Mouse (Mus musculus) MEL (cell line): ENCODE results near the gene Cep135. TPM values are rescaled to one million over a fixed set of nuclear protein-coding genes. Genes with fewer than 3 reads are reported as not detected.

Experiments used
- DNase-seq: peaks from one replicate; pipeline ENCODE4 v3.0.0; 2011; ENCODE audit warnings: low read depth, low spot score
- H3K27ac ChIP-seq: 2 replicates; pipeline ENCODE4 v1.5.1; 2012; ENCODE audit warnings: low read depth, mild to moderate bottlenecking, control low read depth, low read length, moderate library complexity; ENCODE audit not compliant: control insufficient read depth
- H3K27me3 ChIP-seq, 2 experiments: fragments of 150-350 bp in 1 of 2; sonication (generic) in 1 of 2; 2 replicates each; pipeline ENCODE4 v1.6.1; 2012; ENCODE audit warnings: low read length in 2 of 2, mild to moderate bottlenecking in 2 of 2, improper control_type of control experiment in 1 of 2, moderate library complexity in 1 of 2; ENCODE audit not compliant: insufficient read depth in 2 of 2, control insufficient read depth in 1 of 2
- H3K36me3 ChIP-seq, 2 experiments: 2 replicates each; pipeline ENCODE4 v1.6.1; 2012 to 2014; ENCODE audit warnings: low read length in 2 of 2, improper control_type of control experiment in 1 of 2, inconsistent platforms in 1 of 2, mild to moderate bottlenecking in 1 of 2; ENCODE audit not compliant: insufficient read depth in 2 of 2, control insufficient read depth in 1 of 2
- H3K4me1 ChIP-seq, 2 experiments: fragments of 150-350 bp in 1 of 2; sonication (generic) in 1 of 2; 2 replicates each; pipeline ENCODE4 v1.6.1; 2012; ENCODE audit warnings: low read length in 2 of 2, improper control_type of control experiment in 1 of 2, mild to moderate bottlenecking in 1 of 2; ENCODE audit not compliant: insufficient read depth in 2 of 2, control insufficient read depth in 1 of 2
- H3K4me3 ChIP-seq, 2 experiments: fragments of 150-350 bp in 1 of 2; sonication (generic) in 1 of 2; 2 replicates each; pipeline ENCODE4 v1.5.1; 2012; ENCODE audit warnings: low read depth in 2 of 2, low read length in 2 of 2, mild to moderate bottlenecking in 2 of 2, moderate library complexity in 2 of 2, control low read depth in 1 of 2, improper control_type of control experiment in 1 of 2; ENCODE audit not compliant: control insufficient read depth in 1 of 2, insufficient read depth in 1 of 2
- H3K79me2 ChIP-seq: 2 replicates; pipeline ENCODE4 v1.6.1; 2012; ENCODE audit warnings: mild to moderate bottlenecking, low read length, moderate library complexity; ENCODE audit not compliant: control insufficient read depth, poor library complexity, insufficient read depth
- H3K9ac ChIP-seq: 2 replicates; pipeline ENCODE4 v1.6.1; 2012; ENCODE audit warnings: low read depth, mild to moderate bottlenecking, control low read depth, low read length, moderate library complexity; ENCODE audit not compliant: control insufficient read depth, poor library complexity, severe bottlenecking
- H3K9me3 ChIP-seq: fragments of 150-350 bp; sonication (generic); replicated peaks from 2 replicates; pipeline ENCODE4 v1.6.1; 2012; ENCODE audit warnings: mild to moderate bottlenecking, low read length, improper control_type of control experiment, moderate library complexity; ENCODE audit not compliant: insufficient read depth
- BHLHE40 ChIP-seq: IDR thresholded peaks from 2 replicates; pipeline ENCODE4 v1.6.1; 2012; ENCODE audit warnings: low read depth, mild to moderate bottlenecking, inconsistent platforms, low read length, improper control_type of control experiment, borderline replicate concordance
- CHD2 ChIP-seq: IDR thresholded peaks from 2 replicates; pipeline ENCODE4 v1.6.1; 2011; ENCODE audit warnings: low read length, improper control_type of control experiment
- EP300 ChIP-seq, 2 experiments: IDR thresholded peaks; 2 replicates each; pipeline ENCODE4 v1.6.1; 2011; ENCODE audit warnings: improper control_type of control experiment in 2 of 2, low read length in 2 of 2, low read depth in 1 of 2, mild to moderate bottlenecking in 1 of 2
- GABPA ChIP-seq: IDR thresholded peaks from 2 replicates; pipeline ENCODE4 v1.6.1; 2012; ENCODE audit warnings: low read depth, mild to moderate bottlenecking, inconsistent platforms, low read length, improper control_type of control experiment, moderate library complexity
- GATA1 ChIP-seq: IDR thresholded peaks from 2 replicates; pipeline ENCODE4 v1.6.1; 2011; ENCODE audit warnings: low read depth, low read length, improper control_type of control experiment
- HCFC1 ChIP-seq: IDR thresholded peaks from 2 replicates; pipeline ENCODE4 v1.6.1; 2012; ENCODE audit warnings: low read depth, mild to moderate bottlenecking, inconsistent platforms, low read length, improper control_type of control experiment, moderate library complexity
- JUND ChIP-seq: IDR thresholded peaks from 2 replicates; pipeline ENCODE4 v1.6.1; 2011; ENCODE audit warnings: low read depth, mild to moderate bottlenecking, improper control_type of control experiment, low read length
- MAFK ChIP-seq: IDR thresholded peaks from 2 replicates; pipeline ENCODE4 v1.6.1; 2011; ENCODE audit warnings: low read depth, mild to moderate bottlenecking, low read length, improper control_type of control experiment, borderline replicate concordance
- MAX ChIP-seq: IDR thresholded peaks from 2 replicates; pipeline ENCODE4 v1.6.1; 2011; ENCODE audit warnings: low read length, improper control_type of control experiment
- MAZ ChIP-seq: IDR thresholded peaks from 2 replicates; pipeline ENCODE4 v1.6.1; 2012; ENCODE audit warnings: low read depth, mild to moderate bottlenecking, inconsistent platforms, low read length, improper control_type of control experiment
- MEF2A ChIP-seq: IDR thresholded peaks from 2 replicates; pipeline ENCODE4 v1.6.1; 2014; ENCODE audit warnings: low read depth, mild to moderate bottlenecking, inconsistent platforms, low read length, improper control_type of control experiment; ENCODE audit not compliant: poor library complexity, insufficient replicate concordance, severe bottlenecking; ENCODE audit errors: extremely low read depth
- MXI1 ChIP-seq: IDR thresholded peaks from 2 replicates; pipeline ENCODE4 v1.6.1; 2011; ENCODE audit warnings: mild to moderate bottlenecking, low read depth, low read length, improper control_type of control experiment
- MYB ChIP-seq: IDR thresholded peaks from 2 replicates; pipeline ENCODE4 v1.6.1; 2011; ENCODE audit warnings: mild to moderate bottlenecking, low read depth, low read length, improper control_type of control experiment
- MYC ChIP-seq: IDR thresholded peaks from 2 replicates; pipeline ENCODE4 v1.6.1; 2011; ENCODE audit warnings: low read depth, mild to moderate bottlenecking, low read length, improper control_type of control experiment, moderate library complexity
- NRF1 ChIP-seq: IDR thresholded peaks from 2 replicates; pipeline ENCODE4 v1.6.1; 2014; ENCODE audit warnings: low read depth, mild to moderate bottlenecking, inconsistent platforms, low read length, improper control_type of control experiment, moderate library complexity; ENCODE audit not compliant: poor library complexity, insufficient read depth, severe bottlenecking
- POLR2A ChIP-seq, 2 experiments: IDR thresholded peaks; 2 replicates each; pipeline ENCODE4 v1.6.1; 2011 to 2012; ENCODE audit warnings: low read length in 2 of 2, mild to moderate bottlenecking in 2 of 2, control low read depth in 1 of 2, improper control_type of control experiment in 1 of 2, low read depth in 1 of 2, moderate library complexity in 1 of 2; ENCODE audit not compliant: control insufficient read depth in 1 of 2, insufficient read depth in 1 of 2, poor library complexity in 1 of 2
- POLR2AphosphoS2 ChIP-seq: IDR thresholded peaks from 2 replicates; pipeline ENCODE4 v1.6.1; 2011; ENCODE audit warnings: low read length, improper control_type of control experiment
- RAD21 ChIP-seq: IDR thresholded peaks from 2 replicates; pipeline ENCODE4 v1.6.1; 2011; ENCODE audit warnings: mild to moderate bottlenecking, low read depth, low read length, improper control_type of control experiment
- RCOR1 ChIP-seq: IDR thresholded peaks from 2 replicates; pipeline ENCODE4 v1.6.1; 2012; ENCODE audit warnings: low read depth, mild to moderate bottlenecking, inconsistent platforms, low read length, improper control_type of control experiment
- SIN3A ChIP-seq: IDR thresholded peaks from 2 replicates; pipeline ENCODE4 v1.6.1; 2012; ENCODE audit warnings: low read length, improper control_type of control experiment, inconsistent platforms
- SMC3 ChIP-seq: IDR thresholded peaks from 2 replicates; pipeline ENCODE4 v1.6.1; 2011; ENCODE audit warnings: low read depth, low read length, improper control_type of control experiment
- TAL1 ChIP-seq: IDR thresholded peaks from 2 replicates; pipeline ENCODE4 v1.6.1; 2012; ENCODE audit warnings: mild to moderate bottlenecking, inconsistent platforms, low read length, moderate library complexity, mixed read lengths
- TBP ChIP-seq: IDR thresholded peaks from 2 replicates; pipeline ENCODE4 v1.8.0; 2011; ENCODE audit warnings: low read depth, low read length, improper control_type of control experiment
- UBTF ChIP-seq: IDR thresholded peaks from 2 replicates; pipeline ENCODE4 v1.6.1; 2012; ENCODE audit warnings: low read depth, mild to moderate bottlenecking, inconsistent platforms, low read length, improper control_type of control experiment, moderate library complexity, borderline replicate concordance; ENCODE audit not compliant: insufficient read depth
- USF2 ChIP-seq, 2 experiments: IDR thresholded peaks; 2 replicates each; pipeline ENCODE4 v1.6.1; 2011 to 2012; ENCODE audit warnings: improper control_type of control experiment in 2 of 2, low read length in 2 of 2, borderline replicate concordance in 1 of 2, inconsistent platforms in 1 of 2, low read depth in 1 of 2, mild to moderate bottlenecking in 1 of 2; ENCODE audit not compliant: insufficient read depth in 1 of 2
- ZKSCAN1 ChIP-seq: IDR thresholded peaks from 2 replicates; pipeline ENCODE4 v1.6.1; 2012; ENCODE audit warnings: low read depth, mild to moderate bottlenecking, inconsistent platforms, low read length, improper control_type of control experiment, moderate library complexity
- polyA plus RNA-seq, 2 experiments: library from polyadenylated mRNA; stranded (reverse) in 1 of 2; unstranded in 1 of 2; fragments of >175 nt in 1 of 2; fragments of >200 nt in 1 of 2; gene quantifications; 2 replicates each; pipeline versions ENCODE4 v1.2.1 to v1.2.4; 2012; ENCODE audit warnings: low replicate concordance in 2 of 2, low read depth in 1 of 2; ENCODE audit not compliant: insufficient read length in 2 of 2, insufficient read depth in 1 of 2, missing spikeins in 1 of 2
- total RNA-seq: library from RNA; depleted of rRNA; stranded (reverse); fragments of 300-350 nt; gene quantifications from 2 replicates; pipeline ENCODE4 v1.2.3, GENCODE M21; 2012

Cep135 gene
- total and polyA plus RNA-seq, 3 experiments: 9.2 to 9.3 TPM; not detected in 1

DNA sequence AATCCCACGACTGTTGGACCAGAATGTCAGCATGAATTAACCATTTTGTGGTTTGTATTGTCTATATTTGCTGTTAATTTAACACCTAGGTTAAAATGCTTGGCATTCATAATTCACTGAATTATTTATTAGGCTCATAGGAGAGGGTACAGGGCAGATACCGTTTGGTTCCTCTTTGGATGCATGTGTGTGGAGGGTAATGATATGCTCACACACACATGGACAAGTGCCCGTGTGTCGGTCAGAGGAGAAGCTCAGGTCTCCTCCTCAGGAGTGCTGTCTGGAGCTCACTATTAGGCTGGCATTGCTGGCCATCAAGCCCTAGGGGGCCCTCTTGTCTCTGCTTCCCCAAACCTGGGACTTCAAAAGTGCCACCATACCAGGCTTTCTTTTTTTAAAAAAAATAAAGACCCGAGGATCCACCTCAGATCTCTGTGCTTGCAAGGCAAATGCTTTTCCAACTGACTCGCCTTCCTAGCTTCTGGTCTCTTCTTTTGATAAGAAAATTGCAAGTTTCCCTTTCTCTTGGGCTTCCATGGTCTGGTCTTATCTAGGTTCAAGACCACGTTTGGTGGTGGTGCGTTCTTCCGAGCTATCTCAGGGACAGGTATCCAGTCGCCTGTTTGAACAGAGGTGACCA, 99.6 kb downstream of the Cep135 start (continued):
- TF ChIP-seq GABPA (no peak), ZKSCAN1 (no peak), GATA1 (peak; percentile 43; the same call in 1 of the 2 replicates), UBTF (no peak), EP300 (IDR thresholded peaks at IDR 0.05; ENCODE audit: low read depth in 1 of 2, low read length in 2 of 2) (peak in 1 of 2 experiments; percentile 42; a peak in 2 of 4 replicates), POLR2AphosphoS2 (no peak)

DNA sequence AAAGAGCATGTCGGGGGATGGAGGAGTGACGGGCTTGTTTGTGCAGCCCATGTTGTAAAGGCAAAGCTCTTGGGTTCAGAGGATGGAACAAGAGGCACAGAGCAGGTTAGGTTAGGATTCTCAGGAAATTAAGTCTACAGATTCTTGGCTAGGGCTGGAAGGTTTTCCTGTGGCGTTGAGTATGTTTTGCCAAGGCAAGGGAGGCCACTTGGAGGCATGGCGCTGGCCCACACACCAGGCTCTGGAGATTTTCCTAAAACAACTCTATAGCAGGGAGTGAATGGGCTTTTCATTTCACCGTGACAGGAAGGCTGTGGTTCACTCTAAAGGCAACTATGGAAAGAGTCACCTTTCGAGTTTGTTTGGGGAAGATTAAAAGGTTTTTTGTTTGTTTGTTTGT, 100.1 kb downstream of the Cep135 start:
- H3K36me3 ChIP-seq: peaks cover 0 to 59% of the 10 kb centered on the region in 2 experiments; a peak in 2 of 4 replicates
- TF ChIP-seq USF2 (IDR thresholded peaks at IDR 0.05; ENCODE audit: borderline replicate concordance in 1 of 2, insufficient read depth in 1 of 2, low read depth in 1 of 2, low read length in 2 of 2): peak in 1 of 2 experiments; percentile 2; a peak in 1 of 4 replicates
- no peak for TF ChIP-seq MEF2A
- TF ChIP-seq RCOR1: no peak
- TF ChIP-seq RAD21: no peak
- TF ChIP-seq ZKSCAN1: no peak
- no peak for TF ChIP-seq UBTF
- TF ChIP-seq TBP: 0 out of 2 replicates have a peak, but pooled peaks have one; percentile 2
- TF ChIP-seq MXI1: 0 out of 2 replicates have a peak, but pooled peaks have one; percentile 12
- peaks cover 43% of the 10 kb centered on the region in 2 experiments for H3K4me1 ChIP-seq
- no peaks in the 10 kb centered on the region for H3K9me3 ChIP-seq
- no peaks in the 10 kb centered on the region for H3K27me3 ChIP-seq
- peak overlapping the region; percentile 29 for H3K9ac ChIP-seq
- peak overlapping the region; percentile 67 for H3K27ac ChIP-seq
- peak overlapping the region; percentile 14 to 25; a peak in 3 of 4 replicates for H3K4me3 ChIP-seq
- no peaks in the 10 kb centered on the region for H3K79me2 ChIP-seq
- no peak for DNase-seq

DNA sequence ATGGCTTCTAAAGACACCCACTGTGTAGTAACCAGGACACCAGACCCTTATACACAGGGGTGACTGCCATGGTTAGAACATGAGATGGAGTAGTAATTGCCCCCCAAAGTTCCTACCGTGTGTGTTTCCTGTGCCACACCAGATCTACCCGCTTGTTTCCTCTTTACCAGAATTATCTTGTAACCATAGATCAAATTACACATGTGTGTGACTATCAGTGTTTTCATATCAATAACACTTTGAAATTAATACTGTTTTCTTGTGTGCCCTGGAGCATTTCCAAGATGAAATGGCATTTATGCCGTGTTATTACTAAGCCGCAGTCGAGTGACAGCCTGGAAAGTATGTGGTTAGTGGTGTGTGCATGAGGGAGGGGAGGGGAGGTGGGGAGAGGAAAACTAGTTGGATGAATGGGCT, 101.7 kb downstream of the Cep135 start:
- peaks cover 0 to 55% of the 10 kb centered on the region in 2 experiments; a peak in 2 of 4 replicates for H3K36me3 ChIP-seq
- H3K4me3 ChIP-seq: peak overlapping the region in 1 of 2 experiments; percentile 15; a peak in 1 of 4 replicates
- DNase-seq: peak; percentile 88
- peak overlapping the region; percentile 45 for H3K27ac ChIP-seq
- no peaks in the 10 kb centered on the region for H3K9me3 ChIP-seq
- peak overlapping the region; percentile 4; the same call in 1 of the 2 replicates for H3K9ac ChIP-seq
- H3K27me3 ChIP-seq: no peaks in the 10 kb centered on the region
- peaks cover 35 to 42% of the 10 kb centered on the region in 2 experiments for H3K4me1 ChIP-seq
- no peaks in the 10 kb centered on the region for H3K79me2 ChIP-seq
- TF ChIP-seq SIN3A (peak; percentile 82), MYB (no peak), MAX (peak; percentile 53; the same call in 1 of the 2 replicates), MAFK (0 out of 2 replicates have a peak, but pooled peaks have one; percentile 19), USF2 (IDR thresholded peaks at IDR 0.05; ENCODE audit: borderline replicate concordance in 1 of 2, insufficient read depth in 1 of 2, low read depth in 1 of 2, low read length in 2 of 2) (no peak), RCOR1 (0 out of 2 replicates have a peak, but pooled peaks have one; percentile 70), MYC (0 out of 2 replicates have a peak, but pooled peaks have one; percentile 47), POLR2A (IDR thresholded peaks at IDR 0.05; ENCODE audit: control insufficient read depth in 1 of 2, insufficient read depth in 1 of 2, low read depth in 1 of 2, low read length in 2 of 2, poor library complexity in 1 of 2) (no peak), HCFC1 (no peak; the same call in 1 of the 2 replicates), JUND (no peak), TAL1 (0 out of 2 replicates have a peak, but pooled peaks have one; percentile 10), GATA1 (peak; percentile 90), CHD2 (no peak), NRF1 (no peak), MXI1 (peak; percentile 39; the same call in 1 of the 2 replicates), EP300 (IDR thresholded peaks at IDR 0.05; ENCODE audit: low read depth in 1 of 2, low read length in 2 of 2) (peak; percentile 85 to 89), BHLHE40 (peak; percentile 55; the same call in 1 of the 2 replicates), SMC3 (no peak), MAZ (peak; percentile 53; the same call in 1 of the 2 replicates)
